Mouse (Mus musculus) stomach, postnatal 0 days (tissue): ENCODE results near the gene Zfp599. TPM values are rescaled to one million over a fixed set of nuclear protein-coding genes. Genes with fewer than 3 reads are reported as not detected.

ENCODE experiments used
- ATAC-seq: fragments of 200-750 bp; cut with Nextera tagmentation; 2 replicates; pipeline ENCODE4 v1.8.0; 2017; ENCODE audit not compliant: low FRiP score, low TSS enrichment
- DNase-seq: peaks from one replicate; pipeline ENCODE4 v3.0.0-alpha.2; 2016; ENCODE audit warnings: low spot score
- H3K27ac ChIP-seq: fragments of 300-500 bp; sonication (generic); replicated peaks from 2 replicates; pipeline ENCODE4 v1.5.1; 2014; ENCODE audit warnings: mild to moderate bottlenecking, control low read depth
- H3K27me3 ChIP-seq: fragments of 300-500 bp; sonication (generic); 2 replicates; pipeline ENCODE4 v1.6.1; 2014; ENCODE audit warnings: low read length; ENCODE audit not compliant: control insufficient read depth, insufficient read depth
- H3K36me3 ChIP-seq: fragments of 300-500 bp; sonication (generic); 2 replicates; pipeline ENCODE4 v1.6.1; 2014; ENCODE audit warnings: low read length, mixed read lengths; ENCODE audit not compliant: control insufficient read depth, insufficient read depth
- H3K4me1 ChIP-seq: fragments of 300-500 bp; sonication (generic); replicated peaks from 2 replicates; pipeline ENCODE4 v1.6.1; 2014; ENCODE audit warnings: antibody characterized with exemption; ENCODE audit not compliant: control insufficient read depth, insufficient read depth
- H3K4me2 ChIP-seq: fragments of 300-500 bp; sonication (generic); replicated peaks from 2 replicates; pipeline ENCODE4 v1.6.1; 2014; ENCODE audit warnings: low read depth, mild to moderate bottlenecking, control low read depth, moderate library complexity
- H3K4me3 ChIP-seq: fragments of 300-500 bp; sonication (generic); 2 replicates; pipeline ENCODE4 v1.5.1; 2014; ENCODE audit warnings: low read depth, low read length, control low read depth
- H3K9ac ChIP-seq: fragments of 300-500 bp; sonication (generic); 2 replicates; pipeline ENCODE4 v1.6.1; 2014; ENCODE audit warnings: mild to moderate bottlenecking, low read length, control low read depth, mixed read lengths
- H3K9me3 ChIP-seq: fragments of 300-500 bp; sonication (generic); 2 replicates; pipeline ENCODE4 v1.6.1; 2016; ENCODE audit warnings: low read length; ENCODE audit not compliant: control insufficient read depth
- CTCF ChIP-seq: IDR thresholded peaks from 2 replicates; pipeline ENCODE4 v1.5.1; 2016; ENCODE audit warnings: antibody characterized with exemption, low read depth, mild to moderate bottlenecking, moderate library complexity
- EP300 ChIP-seq: optimal IDR thresholded peaks from 2 replicates; pipeline ENCODE3; 2016; ENCODE audit warnings: antibody characterized with exemption
- WGBS: fragments of 180-500 bp; shearing (Covaris S2); extraction: QIAGEN DNeasy Blood & Tissue Kit; methylation state at CpG from one replicate; pipeline ENCODE4 v1.1.7; 2014; 5-methylcytosine and 5-hydroxymethylcytosine counted together
- polyA plus RNA-seq: library from polyadenylated mRNA; unstranded; fragments of >200 nt; fragmentation: Nextera tagmentation; extraction: Ambion mirVana; gene quantifications from 2 replicates; pipeline ENCODE4 v1.2.1, GENCODE M21; 2015

Gene Zfp599
- polyA plus RNA-seq, 1 experiment from 2014 or later, result 1.4 TPM

GRCm38 (mm10) chr9:22256579-22256978 is 3.1 kb downstream of the Zfp599 start:
- no peaks in the 10 kb centered on the region for H3K4me1 ChIP-seq
- DNase-seq (no peak), ATAC-seq (no peak)
- H3K27me3 ChIP-seq, result no peaks in the 10 kb centered on the region
- H3K36me3 ChIP-seq, result peaks cover 9% of the 10 kb centered on the region
- H3K4me2 ChIP-seq, result no peak overlapping the region
- TF ChIP-seq EP300, result no peak
- TF ChIP-seq CTCF, result no peak
- H3K27ac ChIP-seq, result no peak overlapping the region
- H3K9ac ChIP-seq, result no peak overlapping the region
- 93% methylated on average over 4 of the region's 4 CpGs for WGBS
- no peaks in the 10 kb centered on the region for H3K9me3 ChIP-seq
- no peak overlapping the region for H3K4me3 ChIP-seq

DNA sequence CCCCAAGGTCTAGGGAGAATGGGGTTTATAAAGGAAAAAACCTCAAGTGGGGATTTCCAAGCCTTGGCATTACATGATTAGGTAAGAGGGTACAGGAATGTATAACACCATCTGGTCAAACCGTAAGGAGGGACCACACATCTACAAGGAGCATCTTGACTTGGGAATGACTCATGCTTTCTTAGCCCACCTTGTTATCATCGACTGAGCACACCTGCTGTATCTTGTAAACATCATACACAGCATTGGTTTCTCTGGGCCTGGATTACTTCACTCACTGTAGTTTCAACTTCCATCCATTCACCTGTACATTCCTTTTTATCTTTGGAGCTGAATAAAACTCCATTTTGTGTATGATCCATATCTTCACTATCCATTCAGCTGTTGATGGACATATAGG is 15.5 kb downstream of the Zfp599 start:
- Histone ChIP-seq H3K9ac (no peak overlapping the region), H3K9me3 (0 out of 2 replicates have a peak, but pooled peaks cover 5% of the 10 kb centered on the region), H3K4me2 (no peak overlapping the region), H3K27me3 (no peaks in the 10 kb centered on the region), H3K27ac (no peak overlapping the region), H3K4me3 (no peak overlapping the region), H3K36me3 (peaks cover 23% of the 10 kb centered on the region), H3K4me1 (no peaks in the 10 kb centered on the region)
- DNase-seq (no peak), ATAC-seq (no peak)
- no peak for TF ChIP-seq CTCF
- TF ChIP-seq EP300, result no peak
- 93% methylated on average over 2 of the region's 2 CpGs for WGBS

GRCm38 (mm10) chr9:22240001-22240400 is 19.7 kb downstream of the Zfp599 start:
- no peak overlapping the region for H3K27ac ChIP-seq
- H3K9me3 ChIP-seq, result 0 out of 2 replicates have a peak, but pooled peaks cover 5% of the 10 kb centered on the region
- DNase-seq (no peak), ATAC-seq (no peak)
- H3K9ac ChIP-seq, result no peak overlapping the region
- H3K4me3 ChIP-seq, result no peak overlapping the region
- no peaks in the 10 kb centered on the region for H3K4me1 ChIP-seq
- 94% methylated on average over 4 of the region's 4 CpGs for WGBS
- H3K36me3 ChIP-seq, result peaks cover 44% of the 10 kb centered on the region
- H3K4me2 ChIP-seq, result no peak overlapping the region
- H3K27me3 ChIP-seq, result no peaks in the 10 kb centered on the region
- TF ChIP-seq CTCF, result no peak
- TF ChIP-seq EP300, result no peak

DNA sequence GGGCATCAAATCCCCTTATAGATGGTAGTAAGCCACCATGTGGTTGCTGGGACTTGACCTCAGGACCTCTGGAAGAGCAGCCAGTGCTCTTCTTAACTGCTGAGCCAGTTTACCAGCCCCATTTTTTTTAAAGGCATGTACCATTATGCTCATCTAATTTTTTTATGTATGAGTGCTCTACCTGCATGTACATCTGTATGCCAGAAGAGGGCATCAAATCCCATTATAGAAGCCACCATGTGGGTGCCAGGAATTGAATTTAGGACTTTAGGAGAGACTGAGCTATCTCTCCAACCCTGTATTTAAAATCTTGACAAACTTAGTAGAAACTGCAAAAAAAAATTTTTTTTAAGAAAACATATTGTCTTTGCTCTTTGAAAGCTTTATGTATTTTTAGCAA is 29.1 kb downstream of the Zfp599 start:
- H3K27ac ChIP-seq, result no peak overlapping the region
- no peak overlapping the region for H3K4me2 ChIP-seq
- no peak overlapping the region for H3K9ac ChIP-seq
- TF ChIP-seq CTCF (peak; percentile 59), EP300 (no peak)
- no peaks in the 10 kb centered on the region for H3K9me3 ChIP-seq
- H3K4me1 ChIP-seq, result no peaks in the 10 kb centered on the region
- peaks cover 5% of the 10 kb centered on the region; the same call in 1 of the 2 replicates for H3K36me3 ChIP-seq
- H3K4me3 ChIP-seq, result no peak overlapping the region
- H3K27me3 ChIP-seq, result no peaks in the 10 kb centered on the region
- no peak for DNase-seq
- no peak for ATAC-seq

GRCm38 (mm10) chr9:22230061-22230460 is 29.6 kb downstream of the Zfp599 start:
- H3K27me3 ChIP-seq, result no peaks in the 10 kb centered on the region
- no peak overlapping the region for H3K27ac ChIP-seq
- no peaks in the 10 kb centered on the region for H3K4me1 ChIP-seq
- DNase-seq, result no peak
- no peak overlapping the region for H3K4me3 ChIP-seq
- no peaks in the 10 kb centered on the region for H3K9me3 ChIP-seq
- no peak for TF ChIP-seq CTCF
- TF ChIP-seq EP300, result no peak
- H3K9ac ChIP-seq, result no peak overlapping the region
- WGBS, result 66% methylated on average over 3 of the region's 3 CpGs
- H3K4me2 ChIP-seq, result no peak overlapping the region
- ATAC-seq, result no peak
- H3K36me3 ChIP-seq, result peaks cover 2% of the 10 kb centered on the region; the same call in 1 of the 2 replicates

- no peak for ATAC-seq
- Histone ChIP-seq H3K4me1 (no peaks in the 10 kb centered on the region), H3K9me3 (no peaks in the 10 kb centered on the region), H3K27ac (no peak overlapping the region), H3K4me2 (no peak overlapping the region), H3K36me3 (no peaks in the 10 kb centered on the region), H3K4me3 (no peak overlapping the region), H3K9ac (no peak overlapping the region), H3K27me3 (no peaks in the 10 kb centered on the region)
- WGBS, result 63% methylated on average over 7 of the region's 7 CpGs
- DNase-seq, result no peak
- TF ChIP-seq EP300, result no peak
- no peak for TF ChIP-seq CTCF
Observed at GRCm38 (mm10) chr9:22229386-22230026, 30.2 kb downstream of the Zfp599 start.
